Mouse (Mus musculus) thymus, postnatal 4 days (tissue): ENCODE data around the gene Ugt2b1.
"Not testable (repeated sequence)": the region's sequence is repeated elsewhere in the genome, so short reads cannot be mapped to it uniquely, and the experiment has no call there.

Experiments used
- DNase-seq: peaks from one replicate; pipeline ENCODE4 v3.0.0; 2021

Gene Ugt2b1

DNA sequence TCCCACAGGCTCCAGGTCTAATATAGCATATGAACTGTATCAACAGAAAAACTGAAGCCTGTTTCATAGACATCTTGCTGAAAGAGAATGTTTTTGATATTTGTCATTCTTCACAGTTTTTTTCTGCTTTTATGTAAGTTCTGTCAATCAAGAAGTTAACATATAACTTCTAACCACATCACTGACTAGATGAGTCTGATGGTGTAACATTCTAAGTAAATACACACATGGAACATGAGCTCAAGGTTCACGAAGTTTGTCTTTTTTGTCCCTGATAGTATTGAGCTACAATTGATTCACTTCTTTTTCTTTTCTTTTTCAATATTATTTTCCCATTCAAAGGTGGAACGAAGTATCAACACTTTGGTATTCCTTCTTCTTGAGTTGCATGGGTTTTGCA, at the start of gene Ugt2b1:
Gene Ugt2b1 (minus strand): TSS at position 105 of the 400 bp plus-strand sequence.
- DNase-seq = no peak

DNA sequence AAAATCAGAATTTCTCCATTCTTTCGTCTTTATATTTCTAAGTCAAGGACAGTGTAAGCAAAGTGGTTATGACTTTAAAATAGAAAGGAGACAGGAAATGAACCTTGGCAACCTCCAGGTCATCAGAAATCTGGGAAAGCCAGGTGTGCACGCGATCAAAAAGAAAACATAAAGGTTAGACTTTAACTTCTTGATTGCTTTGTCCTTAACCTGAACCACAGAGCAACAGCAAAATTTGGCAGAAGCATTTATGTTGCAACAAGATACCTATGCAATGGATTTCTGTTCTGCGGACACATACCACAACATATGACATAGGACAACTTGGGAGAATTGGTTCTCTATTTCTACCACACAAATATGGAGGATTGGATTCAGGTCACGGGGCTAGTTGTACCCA, 40.9 kb upstream of the Ugt2b1 start:
- not testable (repeated sequence) for DNase-seq

DNA sequence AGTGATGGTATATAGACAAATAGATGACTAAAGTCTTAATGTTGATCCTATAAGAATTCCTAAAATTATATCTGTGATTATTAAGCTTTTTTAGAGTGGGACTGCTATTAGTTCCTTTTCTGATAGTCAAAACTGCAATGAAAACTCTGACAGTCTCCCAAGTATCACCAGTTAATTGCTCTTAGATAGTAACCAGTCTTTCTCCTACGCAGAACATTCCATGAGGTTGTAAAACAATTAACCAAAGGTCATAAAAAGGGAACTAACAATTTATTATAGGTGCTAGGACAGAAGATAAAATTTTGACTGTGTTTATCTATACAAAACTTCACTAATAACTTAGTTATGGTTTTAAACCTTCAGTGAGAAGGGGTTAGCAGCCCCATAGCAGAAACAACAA, 36.5 kb upstream of the Ugt2b1 start:
- DNase-seq = not testable (repeated sequence)

DNA sequence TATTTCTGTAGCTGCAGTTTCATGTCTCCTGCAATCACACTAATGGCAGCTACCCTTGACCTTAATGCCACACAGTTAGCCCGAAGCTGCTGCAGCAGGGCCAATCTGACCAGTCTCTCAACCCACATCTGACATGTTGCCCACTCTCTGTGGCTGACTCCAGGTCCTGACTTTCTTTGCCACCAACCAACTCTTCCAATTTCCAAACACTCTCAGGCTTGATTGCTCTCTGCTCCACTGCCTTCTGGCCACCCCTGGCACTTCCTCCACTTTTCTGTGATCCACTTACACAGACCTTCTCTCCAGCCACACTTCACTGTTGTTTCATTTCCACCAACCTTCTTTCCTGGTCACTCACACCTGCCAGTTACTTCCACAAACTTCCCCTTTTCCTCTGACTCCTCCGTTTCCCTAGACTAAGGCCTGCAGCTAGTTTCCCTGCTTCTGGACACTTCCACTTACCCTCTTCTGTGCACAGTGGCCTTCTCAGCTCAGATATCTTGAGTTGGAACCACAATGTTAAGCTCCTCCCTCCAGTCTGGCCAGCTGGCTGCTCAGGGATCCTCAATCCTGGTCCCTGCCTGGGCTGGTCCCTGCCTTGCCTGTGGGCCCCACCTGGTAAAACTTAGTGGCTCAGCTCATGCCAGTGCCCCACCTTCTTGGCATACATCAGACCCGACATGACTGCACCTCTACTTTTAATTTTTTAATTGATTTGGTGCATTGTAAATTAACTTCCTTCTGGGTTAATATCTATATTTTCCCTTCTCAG, 35.4 kb upstream of the Ugt2b1 start:
- DNase-seq = no peak

- no peak for DNase-seq
These were observed 34.2 kb upstream of the Ugt2b1 start for GRCm38 (mm10) chr5:86960504-86960903.

- DNase-seq = no peak
These were observed 15.8 kb upstream of the Ugt2b1 start for GRCm38 (mm10) chr5:86942111-86942510.

DNA sequence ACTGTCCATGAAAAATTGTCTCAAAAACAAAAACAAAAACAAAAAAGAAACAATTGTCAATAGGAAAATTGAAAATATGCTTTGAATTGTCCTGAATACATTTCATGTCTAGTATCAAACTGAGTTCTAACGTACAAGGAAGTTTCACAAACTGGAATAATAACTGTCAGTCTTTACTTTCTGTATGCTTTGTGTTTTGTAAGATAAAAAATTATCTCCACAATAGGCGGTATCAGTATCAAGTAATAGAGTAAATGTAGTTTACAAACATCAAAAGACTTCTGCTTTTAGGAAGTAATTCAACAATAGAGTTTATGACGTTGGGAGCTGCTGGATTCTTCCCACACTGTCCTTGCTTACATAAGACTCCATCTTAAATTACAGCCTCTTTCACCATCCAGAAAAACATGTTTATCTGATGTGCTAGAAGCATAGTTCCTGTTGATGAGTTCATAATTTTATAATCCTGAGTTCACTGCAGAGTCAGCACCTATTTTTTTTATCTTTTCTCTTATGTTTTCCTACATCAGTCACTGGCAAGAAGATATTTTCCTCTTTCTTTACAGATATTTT, 5.6 kb downstream of the Ugt2b1 start:
- DNase-seq = no peak

- DNase-seq = no peak
These were observed 14.8 kb downstream of the Ugt2b1 start for GRCm38 (mm10) chr5:86911357-86912099.

DNA sequence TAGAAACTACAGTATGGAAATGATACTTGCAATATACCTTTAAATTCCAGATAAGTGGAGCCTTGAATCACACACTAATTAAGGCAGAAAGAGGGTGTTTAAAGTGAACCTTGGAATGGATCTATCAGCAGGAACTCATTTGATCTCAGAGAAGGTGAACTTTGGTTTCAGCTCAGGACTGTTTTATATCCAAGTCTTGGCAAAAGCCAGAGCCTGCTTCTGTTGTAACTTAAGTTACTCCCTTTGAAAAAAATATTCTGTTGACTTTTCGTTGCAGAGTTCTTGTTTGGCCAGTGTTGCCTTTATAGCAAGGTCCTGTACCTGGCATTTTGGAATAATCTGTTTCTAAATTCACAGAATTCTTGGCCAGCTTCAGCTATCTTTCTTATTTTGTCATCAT, 15.6 kb downstream of the Ugt2b1 start:
- DNase-seq = no peak

GRCm38 (mm10) chr5:86906758-86907157, 19.6 kb downstream of the Ugt2b1 start, which contains the start of gene Ugt2b34:
Ugt2b34 (minus strand) TSS chr5:86906937.
- no peak for DNase-seq

GRCm38 (mm10) chr5:86889933-86890332, 36.4 kb downstream of the Ugt2b1 start:
- no peak for DNase-seq

- no peak for DNase-seq
These were observed 37.9 kb downstream of the Ugt2b1 start for GRCm38 (mm10) chr5:86888420-86888819.

GRCm38 (mm10) chr5:86887081-86887480, 39.2 kb downstream of the Ugt2b1 start:
- no peak for DNase-seq

GRCm38 (mm10) chr5:86886620-86887019, 39.7 kb downstream of the Ugt2b1 start:
- no peak for DNase-seq

DNA sequence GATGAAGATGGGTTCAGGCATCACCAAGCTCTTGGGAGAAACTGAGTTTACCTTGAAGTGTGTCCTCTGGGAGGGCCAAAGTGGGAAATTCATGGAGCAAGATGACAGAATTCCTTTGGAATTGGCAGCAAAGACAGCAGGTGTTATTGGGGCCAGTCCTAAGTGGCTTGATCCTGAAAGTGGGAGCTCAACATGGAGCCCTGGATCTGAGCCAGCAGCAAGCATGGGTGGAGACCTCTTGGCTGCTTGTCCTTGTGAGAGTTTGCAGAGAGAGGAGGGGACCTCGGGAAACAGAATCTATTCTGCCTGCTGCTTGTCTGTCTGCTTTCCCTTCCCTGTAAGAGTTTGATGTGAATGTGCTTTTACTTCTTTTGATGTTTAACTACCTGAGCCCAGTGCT, 54.5 kb downstream of the Ugt2b1 start:
- DNase-seq = no peak
